Mouse (Mus musculus): ENCODE data around the gene Gm49388.

DNA sequence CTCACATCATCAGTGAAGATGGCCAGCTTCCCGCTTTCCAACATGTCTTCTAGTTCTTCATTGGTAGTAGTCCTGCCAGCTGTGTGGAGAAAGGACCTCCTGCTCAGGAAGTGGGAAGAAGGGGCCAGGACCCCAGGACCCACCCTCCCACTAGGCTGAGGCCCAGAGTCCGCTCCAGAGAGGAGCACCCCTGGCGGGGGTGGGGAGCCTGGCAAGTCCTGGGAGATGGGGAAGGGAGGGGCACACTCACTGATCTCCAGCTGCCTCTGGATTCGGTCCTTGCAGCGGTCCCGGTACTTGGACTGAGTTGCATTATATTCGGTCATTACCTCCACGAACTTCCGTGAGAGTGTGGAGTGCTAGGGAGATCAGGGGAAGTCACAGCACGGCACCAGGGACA, 25.2 kb downstream of the Gm49388 start:
- TF ChIP-seq CTCF (IDR thresholded peaks at IDR 0.05; ENCODE audit: control insufficient read depth, insufficient read depth, low read length) (no peak), POLR2A (IDR thresholded peaks at IDR 0.05; ENCODE audit: borderline replicate concordance, control insufficient read depth, low read depth, low read length) (no peak)

All from bone marrow, adult 2 months (tissue).